In the genomic region with DNA sequence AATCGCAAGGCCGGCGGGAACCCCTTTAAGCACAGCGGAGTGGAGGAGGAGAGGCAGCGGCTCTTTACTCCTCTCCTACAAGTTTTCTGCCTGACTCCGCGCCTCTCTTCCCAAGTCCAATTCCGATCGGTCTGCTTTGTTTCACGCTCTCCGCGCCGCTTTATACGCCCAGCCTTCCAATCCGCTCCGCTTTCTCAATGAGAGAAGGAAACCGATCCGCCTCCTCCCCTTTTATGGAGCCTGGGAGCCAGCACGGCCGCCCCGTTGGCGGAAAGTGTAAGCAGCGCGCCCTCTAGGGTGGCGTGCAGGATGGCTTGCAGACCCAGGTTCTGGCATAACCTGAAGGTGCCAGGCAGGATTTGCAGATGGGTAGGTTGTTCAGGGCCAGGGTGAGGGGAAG, we compare ENCODE assay signal across 8 mouse cellular contexts. TPM values are rescaled to one million over a fixed set of nuclear protein-coding genes. Genes with fewer than 3 reads are reported as not detected.
DNase-seq lines count a peak whose midpoint lies in the region; ATAC-seq and TF ChIP-seq lines count a peak whose summit lies in the region.

A gene (minus strand): TSS at position 137 of the 400 bp plus-strand sequence.

- under 1% methylated on average over 25 of the region's 25 CpGs for WGBS in hindbrain, embryonic 10.5 days
- under 1% methylated on average over 25 of the region's 25 CpGs for WGBS in lung, postnatal 0 days

- TF ChIP-seq EP300 in lung, postnatal 0 days (IDR thresholded peaks at IDR 0.05) = no peak

- peak; percentile 97 for TF ChIP-seq CTCF in lung, postnatal 0 days (IDR thresholded peaks at IDR 0.05)

- no peaks in the 10 kb centered on the region for H3K9me3 ChIP-seq in hindbrain, embryonic 10.5 days
- H3K9me3 ChIP-seq in lung, postnatal 0 days (ENCODE audit: low read length) = no peaks in the 10 kb centered on the region

- H3K4me3 ChIP-seq in hindbrain, embryonic 10.5 days = peak within 1 kb of the TSS; percentile 92
- peak within 1 kb of the TSS; percentile 62 for H3K4me3 ChIP-seq in lung, postnatal 0 days (ENCODE audit: low read depth, low read length)

- peak within 1 kb of the TSS; percentile 56 for H3K9ac ChIP-seq in lung, postnatal 0 days (replicated peaks; ENCODE audit: low read depth)

- peak; percentile 98 for DNase-seq in MN1 (ENCODE audit: low spot score)
- peak; percentile 88 for DNase-seq in cerebellum, adult 8-10 months
- DNase-seq in frontal cortex, adult 2 months (ENCODE audit: extremely low spot score in 1 of 2, low spot score in 1 of 2) = peak; percentile 86 to 96
- peak; percentile 96 for DNase-seq in hindbrain, embryonic 10.5 days (ENCODE audit: low spot score)
- DNase-seq in layer of hippocampus, postnatal 10 days (ENCODE audit: low spot score in 2 of 2) = peak; percentile 91 to 94
- peak; percentile 99 for DNase-seq in lung, postnatal 0 days (ENCODE audit: low spot score)
- peak; percentile 94 for DNase-seq in ovary, postnatal 10 days (ENCODE audit: low spot score)
- peak; percentile 57 for DNase-seq in thymus, postnatal 0 days (ENCODE audit: low spot score)

- H3K4me1 ChIP-seq in hindbrain, embryonic 10.5 days (replicated peaks) = peaks cover 20% of the 10 kb centered on the region
- H3K4me1 ChIP-seq in lung, postnatal 0 days (ENCODE audit: insufficient read depth, low read depth, low read length) = no peaks in the 10 kb centered on the region; the same call in 1 of the 2 replicates

- H3K4me2 ChIP-seq in lung, postnatal 0 days (replicated peaks; ENCODE audit: low read depth, low read length) = peak within 1 kb of the TSS; percentile 83

- no peaks in the 10 kb centered on the region; the same call in 1 of the 2 replicates for H3K27me3 ChIP-seq in hindbrain, embryonic 10.5 days (ENCODE audit: insufficient read depth, poor library complexity, severe bottlenecking)
- no peaks in the 10 kb centered on the region for H3K27me3 ChIP-seq in lung, postnatal 0 days (replicated peaks; ENCODE audit: insufficient read depth, low read length)

- peak; percentile 84 for ATAC-seq in lung, postnatal 0 days

- peak within 1 kb of the TSS; percentile 99 for H3K27ac ChIP-seq in hindbrain, embryonic 10.5 days
- H3K27ac ChIP-seq in lung, postnatal 0 days (ENCODE audit: low read length) = peak within 1 kb of the TSS; percentile 69

- peaks cover 25% of the 10 kb centered on the region for H3K36me3 ChIP-seq in hindbrain, embryonic 10.5 days
- H3K36me3 ChIP-seq in lung, postnatal 0 days (ENCODE audit: insufficient read depth, low read length) = no peaks in the 10 kb centered on the region

RNA-seq across cellular contexts. Expression of the gene that starts here (rescaled TPM):
- 26.7 and 27.7 TPM in 2 replicates for polyA plus RNA-seq in frontal cortex, adult 2 months (2012; rRNA removed)
- polyA plus RNA-seq in hindbrain, embryonic 10.5 days (2016; fragmentation: Nextera tagmentation; extraction: Ambion mirVana) = 154 and 217 TPM in 2 replicates
- 10 to 100 TPM; 26.3 to 27.8 TPM for total RNA-seq in layer of hippocampus, postnatal 10 days (2021)
- polyA plus RNA-seq in lung, postnatal 0 days (2015; fragmentation: Nextera tagmentation; extraction: Ambion mirVana) = 22.5 and 31.3 TPM in 2 replicates
- polyA plus RNA-seq in thymus, postnatal 0 days (2015; fragmentation: Nextera tagmentation; extraction: Ambion mirVana) = 7.4 and 7.8 TPM in 2 replicates

Comparison
In these comparisons a context has a peak if more than half of its experiments do, and no peak if none do; other contexts are left out.
1. Peak in every context shown above with its lines: DNase-seq, ATAC-seq, H3K4me3 ChIP-seq and H3K27ac ChIP-seq.